Mouse (Mus musculus) cerebellum, postnatal 36 days (tissue): Measurements from ENCODE around the gene Mri1.
A peak's percentile ranks its signal among the peaks of the same experiment; 100 is the strongest.

Source experiments
- DNase-seq, 2 experiments: peaks; one replicate each; pipeline ENCODE4 v3.0.0; 2021 to 2022; ENCODE audit warnings: mixed read lengths in 2 of 2

Mri1 gene

DNA sequence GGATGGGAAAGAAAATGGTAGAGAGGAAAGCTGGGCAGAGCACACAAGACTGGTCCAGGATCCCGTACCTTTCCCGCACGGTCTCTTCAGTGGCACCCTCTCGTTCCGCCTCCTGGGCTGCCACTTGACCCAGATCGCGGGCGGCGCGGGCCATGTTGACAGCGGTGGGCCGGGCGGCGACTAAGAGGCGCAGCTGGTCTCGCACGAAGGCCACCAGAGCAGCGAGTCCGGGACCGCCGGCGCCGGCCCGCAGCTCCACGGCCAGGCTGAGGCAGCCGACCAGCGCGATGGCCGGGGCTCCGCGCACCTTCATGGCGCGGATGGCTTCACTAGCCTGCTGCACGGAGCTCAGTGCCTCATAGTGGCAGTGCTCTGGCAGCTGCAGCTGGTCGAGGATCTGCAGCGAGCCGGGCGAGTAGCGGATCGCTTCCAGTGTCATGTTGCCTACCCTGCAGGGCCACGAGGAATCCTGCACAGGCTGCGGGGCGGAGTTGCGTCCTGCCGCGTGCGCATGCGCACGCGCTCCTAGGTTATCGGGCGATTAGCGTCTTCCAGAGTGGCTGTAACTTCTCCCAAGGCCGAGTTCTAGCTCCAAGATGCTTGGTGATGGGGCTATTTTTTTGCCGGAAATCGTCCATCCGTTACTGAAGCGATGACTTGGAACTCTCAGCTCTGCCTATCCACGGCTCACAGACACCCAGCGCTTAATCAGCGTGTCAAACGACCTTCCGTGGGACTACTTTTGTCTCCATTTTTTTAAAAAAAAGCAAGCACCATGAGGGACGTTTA, at the start of gene Mri1:
Mri1 (minus strand) TSS at position 505 of the 789 bp plus-strand sequence.
- DNase-seq: peak; percentile 81 to 85

DNA sequence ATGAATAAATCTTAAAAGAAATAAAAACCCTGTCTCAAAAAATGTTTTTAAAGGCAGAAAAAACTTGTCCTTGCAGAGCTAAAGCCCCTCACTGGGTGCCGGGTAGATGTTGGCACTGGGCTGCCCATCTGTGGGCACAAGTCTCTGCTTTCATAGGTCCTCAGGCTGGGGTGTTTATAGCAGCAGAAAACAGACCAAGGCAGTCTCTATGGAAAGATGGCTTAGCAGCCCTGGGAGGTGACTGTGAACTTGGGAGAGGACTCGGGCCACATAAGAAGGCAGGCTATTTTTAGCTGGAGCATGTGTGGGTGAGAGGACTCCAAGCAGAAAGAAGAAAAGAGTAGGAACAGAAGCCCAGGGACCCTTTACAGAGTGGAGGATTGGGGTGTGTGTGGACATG, 46.8 kb upstream of the Mri1 start:
- no peak for DNase-seq

DNA sequence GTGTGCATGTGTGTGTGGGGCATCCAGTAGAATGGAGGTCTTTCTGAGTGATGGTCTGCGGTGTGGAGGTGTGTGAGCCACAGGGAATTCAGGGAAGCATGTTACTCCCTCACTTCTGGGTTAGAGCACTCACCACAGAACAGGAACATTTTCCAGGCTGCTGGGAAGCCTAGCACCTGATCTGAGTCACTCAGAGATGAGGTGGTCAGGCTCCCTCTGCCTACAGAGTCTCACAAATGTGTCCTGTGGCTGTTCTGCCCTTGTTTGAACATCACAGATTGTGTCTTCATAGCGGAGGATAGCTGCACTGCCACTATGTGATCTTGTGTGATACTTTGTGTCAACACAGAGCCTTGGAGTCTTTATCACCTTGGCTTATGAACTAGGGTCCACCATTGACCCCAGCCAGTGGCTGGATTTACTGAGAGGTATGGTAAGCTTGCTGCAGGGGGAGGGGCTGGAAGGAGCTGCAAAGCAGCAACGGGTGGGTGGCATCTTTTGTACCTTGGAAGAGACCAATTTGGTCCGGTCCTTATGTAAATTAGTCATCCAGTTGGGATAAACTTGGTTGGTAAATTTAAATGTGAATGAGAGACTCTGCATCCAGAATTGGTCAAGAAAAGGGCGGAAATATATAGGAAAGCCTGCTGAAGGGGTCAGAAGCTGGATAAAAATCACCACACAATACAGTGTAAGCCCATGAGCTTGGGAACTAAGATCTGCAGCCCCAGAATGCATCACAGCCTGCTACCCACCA, 40.1 kb upstream of the Mri1 start:
- no peak for DNase-seq

DNA sequence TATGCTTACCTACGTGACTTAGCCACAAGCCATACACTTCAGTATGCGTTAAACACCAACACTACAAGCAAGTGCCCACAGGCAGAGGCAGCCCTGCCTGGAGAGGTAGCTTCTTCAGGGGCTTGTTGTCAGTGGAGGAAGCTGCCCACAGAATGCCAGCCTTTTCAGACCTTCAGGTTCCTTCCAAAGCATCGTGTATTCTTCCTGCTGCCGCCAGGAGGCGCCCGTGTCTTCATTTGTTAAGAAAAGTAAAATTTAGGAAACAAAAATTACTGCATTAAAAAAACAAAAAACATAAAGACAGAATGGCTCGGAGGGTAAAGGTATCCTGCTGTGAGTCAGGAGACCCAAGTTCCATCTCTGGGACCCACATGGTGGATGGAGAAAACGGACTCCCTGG, 34.6 kb upstream of the Mri1 start:
- peak; percentile 81 to 82 for DNase-seq

DNA sequence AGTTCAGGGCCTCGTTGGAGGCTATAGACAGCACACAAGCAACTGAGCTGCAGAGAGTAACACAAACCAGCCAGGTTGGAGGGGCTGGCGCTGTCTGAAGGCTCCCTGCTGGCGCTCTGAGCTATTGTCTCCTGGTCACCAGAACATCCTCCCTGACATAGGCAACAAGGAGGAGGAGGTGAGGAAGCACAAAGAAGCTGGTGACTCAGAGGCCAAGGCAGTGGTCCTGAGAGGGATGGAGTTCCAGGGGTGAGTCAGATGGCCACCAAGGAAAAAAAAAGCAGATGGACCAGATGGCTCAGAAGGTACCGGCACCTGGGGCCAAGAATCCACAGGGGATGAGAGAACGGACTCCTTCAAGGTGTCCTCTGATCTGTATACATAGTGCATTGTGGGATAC, 34.0 kb upstream of the Mri1 start:
- peak; percentile 68 to 70 for DNase-seq

DNA sequence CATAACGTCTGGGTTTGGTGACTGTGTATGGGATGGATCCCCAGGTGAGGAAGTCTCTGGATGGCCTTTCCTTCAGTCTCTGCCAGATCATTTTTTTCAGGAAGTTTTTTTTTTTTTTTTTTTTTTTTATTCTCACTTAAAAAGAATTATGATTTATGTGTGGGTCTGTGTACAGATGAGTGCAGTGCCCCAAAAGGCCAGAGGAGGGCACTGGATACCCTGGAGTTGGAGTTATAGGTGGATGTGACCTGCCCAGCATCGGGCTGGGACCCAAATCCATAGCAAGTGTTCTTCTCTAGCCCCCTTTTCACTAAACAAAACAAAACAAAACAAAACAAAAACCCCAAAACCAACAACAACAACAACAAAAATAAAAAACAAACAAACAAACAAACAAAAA, 31.8 kb upstream of the Mri1 start:
- DNase-seq: peak; percentile 56 to 60

DNA sequence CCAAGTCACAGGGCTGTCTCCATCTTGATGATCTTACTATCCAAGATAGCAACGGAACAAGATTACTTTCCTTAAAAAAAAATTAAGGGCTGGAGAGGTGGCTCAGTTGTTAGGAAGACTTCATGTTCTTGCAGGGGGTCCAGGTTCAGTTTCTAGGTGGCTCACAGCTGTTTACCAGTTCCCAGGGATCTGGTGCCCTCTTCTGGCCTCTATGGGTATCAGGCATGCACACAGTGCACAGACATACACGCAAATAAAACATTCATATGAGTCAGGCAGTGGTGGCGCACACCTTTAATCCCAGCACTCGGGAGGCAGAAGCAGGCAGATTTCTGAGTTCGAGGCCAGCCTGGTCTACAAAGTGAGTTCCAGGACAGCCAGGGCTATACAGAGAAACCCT, 28.5 kb upstream of the Mri1 start:
- peak in 1 of 2 experiments; percentile 30 for DNase-seq

DNA sequence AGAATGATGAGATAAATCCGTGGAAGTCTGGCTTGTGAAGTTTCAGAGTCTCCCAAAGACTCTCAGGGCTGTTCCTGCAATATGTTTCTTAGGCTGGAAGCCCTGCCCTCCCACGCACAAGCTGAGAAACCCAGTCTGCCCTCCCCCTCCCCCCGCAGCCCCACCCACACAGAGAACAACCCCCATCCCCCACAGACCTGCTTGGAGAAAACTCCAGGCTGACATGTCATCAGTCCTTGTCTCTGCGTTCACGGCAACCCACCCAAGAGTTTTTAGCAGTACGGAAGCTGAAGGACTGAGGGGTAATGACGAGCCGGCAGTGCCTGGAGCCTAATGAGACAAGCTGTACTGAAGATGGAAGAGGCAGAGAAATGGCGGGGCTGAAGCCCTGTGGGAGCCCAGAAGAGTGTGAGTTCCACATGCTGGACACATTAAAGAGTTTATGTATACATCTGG, 27.5 kb upstream of the Mri1 start:
- no peak for DNase-seq

DNA sequence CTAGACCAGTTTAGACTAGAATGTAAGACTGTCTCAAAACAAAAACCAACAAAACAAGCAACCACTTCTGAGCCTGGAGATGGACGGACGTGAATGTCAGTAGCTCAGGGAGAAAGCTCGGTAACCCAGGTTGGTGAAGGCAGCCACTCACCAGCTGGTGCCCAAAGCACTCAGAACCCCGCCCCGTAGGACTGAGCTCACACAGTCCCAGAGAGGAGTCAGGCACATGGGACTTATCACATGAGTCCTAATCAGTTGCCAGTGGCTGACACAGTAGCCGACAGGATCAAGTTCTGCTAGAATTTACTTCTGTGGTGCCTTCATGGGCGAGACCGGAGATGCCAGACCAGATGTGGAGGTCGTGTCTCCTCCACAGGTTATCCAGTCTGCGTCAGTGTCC, 23.7 kb upstream of the Mri1 start:
- DNase-seq: no peak

DNA sequence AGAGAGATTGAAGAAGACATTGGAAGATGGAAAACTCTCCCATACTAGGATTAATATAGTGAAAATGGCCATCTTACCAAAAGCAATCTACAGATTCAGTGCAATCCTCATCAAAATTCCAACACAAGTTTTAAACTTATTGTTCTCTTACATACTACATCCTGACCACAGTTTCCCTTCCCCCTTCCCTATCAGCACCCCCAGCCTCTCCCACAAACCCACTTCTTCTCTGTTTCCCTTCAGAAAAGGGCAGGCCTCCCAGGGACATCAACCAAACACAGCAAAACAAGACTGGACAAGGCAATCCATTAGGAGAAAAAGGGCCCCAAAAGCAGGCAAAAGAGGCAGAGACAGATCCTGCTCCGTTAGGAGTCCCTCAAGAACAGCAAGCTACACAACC, 19.3 kb upstream of the Mri1 start:
- no peak for DNase-seq

DNA sequence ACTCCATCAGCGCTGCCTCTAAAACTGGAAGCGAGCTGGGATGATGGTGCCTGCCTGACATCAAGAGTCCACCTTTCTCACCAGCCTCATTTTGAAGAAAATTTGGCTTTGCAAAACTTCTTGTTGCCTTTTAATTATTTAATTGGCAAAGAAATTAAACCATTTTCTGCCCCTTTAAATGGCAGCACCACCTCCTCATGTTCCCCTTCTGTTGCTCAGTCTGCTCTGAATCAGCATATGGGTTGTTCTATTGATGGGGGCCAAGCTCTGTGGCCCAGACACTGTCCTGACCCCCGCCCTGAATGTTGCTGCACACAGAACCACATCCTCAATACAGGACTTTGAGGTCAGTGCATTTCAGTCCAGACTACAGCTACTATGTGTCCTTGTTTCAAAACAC, 16.8 kb upstream of the Mri1 start:
- DNase-seq: no peak

DNA sequence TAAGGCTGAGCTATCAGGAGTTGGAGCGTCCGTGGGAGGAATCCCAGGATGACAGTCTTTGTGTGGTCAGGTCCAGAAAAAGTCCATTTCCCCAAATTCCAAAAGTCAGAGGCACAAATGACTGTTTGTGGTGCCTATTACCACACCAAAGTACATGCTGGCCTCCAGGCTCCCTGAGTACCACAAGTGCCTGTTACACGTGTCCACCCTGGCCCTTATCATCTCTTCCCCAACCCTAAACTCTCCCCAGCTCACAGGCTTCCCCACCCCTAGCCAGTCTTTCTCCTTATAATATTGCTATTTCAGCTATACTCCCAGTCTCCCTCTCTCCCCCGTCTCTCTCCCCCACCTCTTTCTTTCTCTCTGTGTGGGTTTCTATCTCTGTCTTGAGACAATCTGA, 15.2 kb upstream of the Mri1 start:
- no peak for DNase-seq

DNA sequence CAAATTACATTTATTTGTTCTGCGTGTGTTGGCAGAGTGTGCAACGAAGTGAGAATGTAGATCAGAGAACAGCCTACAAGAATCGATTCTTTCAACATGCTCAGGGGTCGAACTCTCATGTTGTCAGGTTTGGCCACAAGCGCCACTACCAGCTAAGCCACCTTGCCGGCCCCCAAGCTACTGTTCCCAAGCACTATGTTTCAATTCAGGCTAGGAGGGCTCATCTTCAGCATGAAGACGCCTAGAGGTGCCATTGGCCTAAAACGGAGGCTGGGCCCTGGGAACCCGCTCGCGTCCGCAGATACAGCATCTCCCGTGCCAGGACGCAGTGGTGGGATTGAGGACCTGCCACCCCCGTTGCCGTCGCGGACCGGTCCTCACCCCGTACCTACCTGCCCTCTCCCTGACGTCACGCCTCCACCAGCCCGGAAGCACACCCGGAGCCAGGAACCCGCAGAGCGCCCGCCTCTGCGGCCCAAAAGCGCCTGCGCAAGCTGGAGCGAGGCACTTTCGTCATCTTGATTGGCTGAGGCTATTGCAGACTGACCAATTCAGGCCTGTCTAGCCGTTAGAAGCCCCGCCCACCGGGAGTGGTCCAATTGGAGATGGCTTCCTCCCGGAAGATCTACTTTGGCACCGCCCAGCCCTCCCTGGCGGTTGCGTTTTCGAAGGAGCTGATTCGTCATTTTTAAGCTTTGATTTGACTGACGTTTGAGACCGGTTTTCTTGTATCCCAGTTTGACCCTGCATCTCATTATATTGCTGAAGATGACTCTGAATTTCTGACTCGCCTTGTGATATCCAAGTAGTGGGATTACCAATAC, 13.0 kb upstream of the Mri1 start, which contains the start of gene Ccdc130:
Ccdc130 (minus strand) TSS at position 431 of the 824 bp plus-strand sequence.
- DNase-seq: peak; percentile 100

DNA sequence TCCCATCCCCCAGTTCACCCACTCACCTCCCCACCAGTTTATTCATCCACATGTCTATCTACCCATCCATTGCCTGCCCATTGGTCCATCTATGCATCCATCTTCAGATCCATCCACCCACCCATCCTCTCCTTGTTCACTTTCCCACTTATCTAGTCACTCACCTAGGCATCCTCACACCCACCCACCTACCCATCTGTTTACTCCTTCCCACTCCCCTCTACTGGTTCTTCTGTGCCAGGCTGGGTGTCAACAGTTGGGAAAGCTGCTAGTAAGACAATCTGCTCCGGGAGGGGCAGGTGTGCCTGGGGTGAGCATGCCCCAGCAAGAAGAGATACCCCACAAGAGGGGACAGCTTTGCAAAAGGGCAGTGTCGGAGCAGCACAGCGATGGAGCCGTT, 4.0 kb upstream of the Mri1 start:
- DNase-seq: no peak

DNA sequence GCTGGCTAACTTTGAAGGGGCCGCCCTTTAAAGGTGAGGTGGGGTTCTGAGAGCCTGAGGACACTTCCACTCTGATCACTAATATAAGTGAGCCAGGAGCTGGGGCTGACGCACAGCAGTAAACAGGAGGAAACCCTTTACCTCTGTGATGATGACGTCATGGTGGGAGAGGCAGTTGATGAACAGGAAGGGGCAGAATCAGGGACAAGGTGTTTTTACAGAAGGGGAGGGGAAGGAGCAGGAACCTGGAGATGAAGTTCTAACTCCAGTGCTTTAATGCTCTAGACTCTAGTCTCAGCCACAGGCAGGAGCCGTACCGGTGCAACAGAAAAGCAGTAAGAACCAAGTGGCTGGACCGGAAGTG, 686 bp downstream of the Mri1 start:
- no peak for DNase-seq

DNA sequence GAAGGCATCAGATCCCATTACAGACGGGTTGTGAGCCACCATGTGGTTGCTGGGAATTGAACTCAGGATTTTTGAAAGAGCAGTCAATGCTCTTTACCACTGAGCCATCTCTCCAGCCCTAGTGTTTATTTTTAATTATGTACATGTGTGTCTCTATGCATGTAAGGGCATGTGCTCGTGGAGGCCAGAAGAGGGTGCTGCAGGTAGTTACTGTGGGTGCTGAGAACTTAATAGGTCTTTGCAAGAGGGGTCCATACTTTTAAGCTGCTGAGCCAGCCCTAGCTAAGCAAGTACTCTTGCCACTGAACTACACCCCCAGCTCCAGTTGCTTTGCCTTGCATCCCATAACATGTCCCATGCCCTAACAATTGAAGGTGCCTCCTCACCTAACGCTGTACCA, 1.3 kb downstream of the Mri1 start:
- no peak for DNase-seq

DNA sequence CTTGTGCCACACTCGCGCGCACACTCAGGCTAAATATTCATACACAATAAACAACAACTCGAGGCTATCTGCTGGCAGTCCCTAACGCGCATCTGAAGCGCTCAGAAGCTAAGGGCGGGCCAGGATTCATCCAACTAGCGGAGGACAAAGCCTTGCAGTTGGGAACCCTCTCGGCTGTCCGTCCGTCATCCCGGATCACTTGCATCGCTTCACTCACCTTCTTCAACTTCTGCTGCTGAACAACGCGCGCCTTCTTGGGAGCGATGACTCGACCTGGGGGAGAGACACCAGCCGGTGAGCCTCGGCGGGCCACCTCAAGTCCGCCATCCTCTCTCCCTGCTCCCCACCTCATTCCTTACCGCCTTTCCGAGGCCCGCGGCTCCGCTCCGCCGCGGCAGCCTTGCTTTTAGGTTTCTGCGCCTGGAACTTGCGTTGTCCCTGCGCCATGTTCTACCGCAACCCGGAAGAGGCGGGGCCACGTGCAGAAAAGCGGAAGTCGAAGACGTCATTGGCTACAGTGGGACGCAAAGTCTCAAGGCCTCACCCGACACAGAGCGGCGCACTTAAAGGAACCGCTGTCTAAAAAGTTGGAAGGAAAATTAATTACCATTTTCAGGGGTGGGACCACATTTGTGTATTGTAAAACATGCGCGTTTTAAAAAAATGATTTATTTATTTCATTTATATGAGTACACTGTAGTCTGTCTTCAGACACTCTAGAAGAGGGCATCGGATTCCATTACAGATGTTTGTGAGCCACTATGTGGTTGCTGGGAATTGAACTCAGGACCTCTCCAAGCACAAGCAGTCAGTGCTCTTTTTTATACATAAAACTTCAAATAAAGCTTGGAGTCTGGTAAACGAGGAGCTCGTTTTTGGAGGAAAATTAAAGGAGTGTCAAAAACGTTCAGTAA, 7.6 kb downstream of the Mri1 start, which contains the start of gene D8Ertd738e:
D8Ertd738e (minus strand) TSS at position 463 of the 914 bp plus-strand sequence.
- peak; percentile 83 to 84 for DNase-seq

DNA sequence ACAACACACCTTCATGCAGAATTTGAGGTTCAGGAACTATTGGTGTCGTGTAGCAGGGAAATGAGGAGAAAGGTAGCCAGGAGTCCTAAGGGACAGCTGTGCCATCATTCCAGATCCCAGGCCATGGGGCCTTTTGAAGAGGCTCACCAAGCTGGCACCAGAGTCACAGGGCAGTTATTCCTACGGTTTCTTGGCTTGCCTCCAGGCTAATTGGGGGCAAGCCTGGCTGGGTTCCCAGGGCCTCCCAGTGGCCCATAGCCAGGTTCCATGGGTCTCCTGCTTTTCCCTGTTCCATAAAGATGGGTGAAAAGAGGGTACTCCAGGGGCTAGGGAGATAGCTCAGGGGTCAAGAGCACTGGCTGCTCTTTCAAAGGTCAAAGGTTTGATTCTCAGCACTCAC, 15.3 kb downstream of the Mri1 start:
- DNase-seq: no peak

DNA sequence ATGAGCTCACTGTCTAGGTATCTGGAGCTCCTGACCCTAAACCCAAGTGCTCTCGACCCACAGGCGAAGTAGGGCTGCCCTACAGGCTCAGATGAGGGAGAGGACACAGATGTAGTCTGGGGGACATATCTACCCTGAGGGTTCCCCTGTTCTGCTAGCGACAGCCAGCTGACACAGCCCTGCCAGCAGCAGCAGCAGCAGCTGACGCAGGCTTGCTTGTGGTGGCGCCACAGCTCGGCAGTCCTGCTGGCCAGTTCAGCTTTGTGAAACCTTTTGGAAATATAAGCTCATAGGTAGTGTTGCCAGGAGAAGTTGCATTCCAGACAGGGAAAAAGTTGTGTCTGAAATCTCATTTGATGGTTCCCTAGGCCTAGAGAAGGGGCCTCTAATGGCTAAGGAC, 16.0 kb downstream of the Mri1 start:
- no peak for DNase-seq

DNA sequence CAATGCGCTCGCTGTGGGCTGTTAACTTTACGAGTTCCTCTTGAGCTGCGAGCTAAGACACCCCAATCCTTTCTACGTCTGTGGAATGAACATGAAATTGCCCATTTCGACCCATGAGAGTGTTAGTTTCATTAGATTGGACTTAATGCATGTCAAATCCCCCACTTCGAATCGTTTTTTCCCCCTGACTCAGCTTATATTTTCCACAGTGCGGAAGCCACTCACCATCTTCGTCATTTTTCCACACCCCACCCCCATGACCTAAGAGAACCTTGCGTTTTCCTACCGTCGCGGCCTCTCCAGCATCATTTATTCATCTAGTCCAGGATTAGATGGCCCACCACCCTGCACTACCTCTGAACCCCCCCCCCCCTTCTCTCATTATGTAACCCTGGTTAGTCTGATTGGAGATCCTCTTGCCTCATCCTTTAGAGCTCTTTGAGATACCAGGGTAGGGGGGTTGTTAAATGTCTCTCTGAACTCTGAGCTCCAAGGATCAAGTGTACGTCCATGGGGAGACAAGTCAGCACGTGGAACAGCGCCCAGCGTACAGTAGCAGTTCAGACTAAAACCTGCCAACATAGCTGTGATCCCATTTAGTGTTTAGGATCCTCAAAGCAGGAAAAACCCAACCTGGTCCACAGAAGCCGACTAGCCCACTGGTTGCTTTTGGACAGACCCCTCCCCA, 19.4 kb downstream of the Mri1 start:
- no peak for DNase-seq

DNA sequence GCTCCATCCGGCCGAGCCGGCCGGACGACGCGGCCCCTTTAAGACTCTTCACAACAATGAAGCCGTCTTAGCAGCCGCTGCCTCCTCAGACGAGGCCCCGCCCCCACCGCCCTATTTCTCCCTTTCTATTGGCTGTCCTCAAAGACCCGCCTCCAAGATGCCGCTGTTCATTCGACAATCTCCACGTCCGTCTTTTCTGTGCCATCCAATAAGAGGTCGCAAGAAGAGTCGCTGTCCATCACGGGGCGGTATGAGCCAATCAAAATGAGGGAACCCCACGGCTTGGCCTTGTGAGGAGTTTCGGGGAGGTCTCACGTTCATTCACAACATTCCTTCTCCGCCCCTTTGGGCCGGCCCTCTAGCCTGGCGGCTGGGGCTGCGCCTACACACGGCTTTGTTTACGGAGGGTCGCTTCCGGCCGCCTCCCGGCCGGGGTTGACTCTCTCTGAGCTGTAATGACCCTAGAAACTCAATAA, 20.1 kb downstream of the Mri1 start, which contains the start of gene Zswim4:
Zswim4 (minus strand) TSS at position 58 of the 476 bp plus-strand sequence.
- peak; percentile 97 to 100 for DNase-seq
